Mouse (Mus musculus): ENCODE results near the gene Rnf43.

The Rnf43 gene

GRCm38 (mm10) chr11:87662407-87662806 is at the start of gene Rnf43:
Gene Rnf43 (plus strand): TSS chr11:87662722.
- peak; percentile 69 for DNase-seq (ENCODE audit: low read depth, low spot score)

- no peak for DNase-seq (ENCODE audit: low read depth, low spot score)
These were observed 48.5 kb upstream of the Rnf43 start for GRCm38 (mm10) chr11:87613972-87614371.

- no peak for DNase-seq (ENCODE audit: low read depth, low spot score)
These were observed 47.0 kb upstream of the Rnf43 start for GRCm38 (mm10) chr11:87615551-87615950.

GRCm38 (mm10) chr11:87615952-87616351 is 46.6 kb upstream of the Rnf43 start:
- no peak for DNase-seq (ENCODE audit: low read depth, low spot score)

GRCm38 (mm10) chr11:87616790-87617474 is 45.6 kb upstream of the Rnf43 start, which contains the start of gene Hsf5:
Gene Hsf5 (plus strand): TSS chr11:87617164.
- DNase-seq (ENCODE audit: low read depth, low spot score) = no peak

- no peak for DNase-seq (ENCODE audit: low read depth, low spot score)
These were observed 44.9 kb upstream of the Rnf43 start for GRCm38 (mm10) chr11:87617606-87618005.

- no peak for DNase-seq (ENCODE audit: low read depth, low spot score)
These were observed 39.4 kb upstream of the Rnf43 start for GRCm38 (mm10) chr11:87623160-87623559.

GRCm38 (mm10) chr11:87629859-87630258 is 32.7 kb upstream of the Rnf43 start:
- peak; percentile 22 for DNase-seq (ENCODE audit: low read depth, low spot score)

- no peak for DNase-seq (ENCODE audit: low read depth, low spot score)
These were observed 23.7 kb upstream of the Rnf43 start for GRCm38 (mm10) chr11:87638793-87639192.

- peak; percentile 29 for DNase-seq (ENCODE audit: low read depth, low spot score)
These were observed 23.3 kb upstream of the Rnf43 start for GRCm38 (mm10) chr11:87639206-87639605.

- DNase-seq (ENCODE audit: low read depth, low spot score) = no peak
These were observed 19.7 kb upstream of the Rnf43 start for GRCm38 (mm10) chr11:87642865-87643264.

GRCm38 (mm10) chr11:87654693-87655092 is 7.8 kb upstream of the Rnf43 start:
- DNase-seq (ENCODE audit: low read depth, low spot score) = no peak

- DNase-seq (ENCODE audit: low read depth, low spot score) = no peak
These were observed 3.3 kb upstream of the Rnf43 start for GRCm38 (mm10) chr11:87659216-87659615.

GRCm38 (mm10) chr11:87662822-87663221 is 300 bp downstream of the Rnf43 start:
- no peak for DNase-seq (ENCODE audit: low read depth, low spot score)

GRCm38 (mm10) chr11:87663948-87664347 is 1.4 kb downstream of the Rnf43 start:
- no peak for DNase-seq (ENCODE audit: low read depth, low spot score)

GRCm38 (mm10) chr11:87664521-87664920 is 2.0 kb downstream of the Rnf43 start:
- no peak for DNase-seq (ENCODE audit: low read depth, low spot score)

GRCm38 (mm10) chr11:87665224-87665623 is 2.7 kb downstream of the Rnf43 start:
- DNase-seq (ENCODE audit: low read depth, low spot score) = no peak

GRCm38 (mm10) chr11:87665658-87666057 is 3.1 kb downstream of the Rnf43 start:
- DNase-seq (ENCODE audit: low read depth, low spot score) = no peak

GRCm38 (mm10) chr11:87666256-87667035 is 3.9 kb downstream of the Rnf43 start:
- no peak for DNase-seq (ENCODE audit: low read depth, low spot score)

- DNase-seq (ENCODE audit: low read depth, low spot score) = no peak
These were observed 4.9 kb downstream of the Rnf43 start for GRCm38 (mm10) chr11:87667107-87668090.

GRCm38 (mm10) chr11:87673282-87673681 is 10.8 kb downstream of the Rnf43 start:
- no peak for DNase-seq (ENCODE audit: low read depth, low spot score)

- no peak for DNase-seq (ENCODE audit: low read depth, low spot score)
These were observed 13.1 kb downstream of the Rnf43 start for GRCm38 (mm10) chr11:87675606-87676005.
